13 mouse cellular contexts compared by ENCODE assay signal in genomic region chr12:90643891-90644290, GRCm38 (mm10).
DNase-seq lines count a peak whose midpoint lies in the region; ATAC-seq and TF ChIP-seq lines count a peak whose summit lies in the region.
"Had no signal": no experiment of that assay in that cellular context is flagged by ENCODE, and none has a peak within 500 bp of the region (broad histone marks: within the 10 kb centered on the region; RNA-seq: fewer than 3 reads in every experiment).

No protein-coding gene starts in this region.

- no peak overlapping the region for H3K9ac ChIP-seq in kidney, embryonic 14.5 days (ENCODE audit: low read depth, low read length)
- no peak overlapping the region for H3K9ac ChIP-seq in intestine, embryonic 16.5 days (ENCODE audit: low read depth, low read length)
- H3K9ac ChIP-seq in forebrain, postnatal 0 days, result no peak overlapping the region
- H3K9ac ChIP-seq: heart, embryonic 13.5 days; hindbrain, embryonic 14.5 days; midbrain, embryonic 15.5 days had no signal

- peak; percentile 95 for ATAC-seq in kidney, embryonic 14.5 days (ENCODE audit: low FRiP score, low TSS enrichment)
- peak; percentile 44; the same call in 1 of the 2 replicates for ATAC-seq in intestine, embryonic 16.5 days
- ATAC-seq in forebrain, postnatal 0 days, result no peak
- ATAC-seq: midbrain, embryonic 15.5 days; Patski had no signal

- no peak for DNase-seq in kidney, adult 2 months
- peak; percentile 50 for DNase-seq in Muller cell, postnatal 12 days (ENCODE audit: inconsistent ontology term)
- peak; percentile 46 for DNase-seq in embryo, embryonic 11 days
- no peak for DNase-seq in thymus, postnatal 14 days
- no peak for DNase-seq in heart, postnatal 36 days
- no peak for DNase-seq in forebrain, postnatal 0 days
- DNase-seq: cerebellum, adult 8-10 months had no signal

- no peaks in the 10 kb centered on the region for H3K4me1 ChIP-seq in kidney, embryonic 14.5 days (ENCODE audit: control insufficient read depth, insufficient read depth, low read length)
- no peaks in the 10 kb centered on the region for H3K4me1 ChIP-seq in kidney, adult 2 months (ENCODE audit: control insufficient read depth, insufficient read depth, low read length)
- H3K4me1 ChIP-seq in intestine, embryonic 16.5 days (ENCODE audit: control insufficient read depth, insufficient read depth, low read length), result no peaks in the 10 kb centered on the region
- no peaks in the 10 kb centered on the region for H3K4me1 ChIP-seq in forebrain, postnatal 0 days (ENCODE audit: insufficient read depth)
- H3K4me1 ChIP-seq: midbrain, embryonic 15.5 days had no signal

- no peaks in the 10 kb centered on the region for H3K9me3 ChIP-seq in kidney, embryonic 14.5 days (ENCODE audit: control insufficient read depth, low read length)
- H3K9me3 ChIP-seq in intestine, embryonic 16.5 days (ENCODE audit: control insufficient read depth, low read length), result no peaks in the 10 kb centered on the region
- H3K9me3 ChIP-seq in forebrain, postnatal 0 days (ENCODE audit: low read length), result no peaks in the 10 kb centered on the region
- H3K9me3 ChIP-seq: heart, embryonic 13.5 days; midbrain, embryonic 15.5 days had no signal

- intact Hi-C loops in heart, postnatal 36 days (cut with DNase I), result no loop called here

- H3K4me3 ChIP-seq in kidney, embryonic 14.5 days (ENCODE audit: low read length), result no peak overlapping the region
- H3K4me3 ChIP-seq in kidney, adult 2 months (ENCODE audit: insufficient read depth, low read depth, low read length), result no peak overlapping the region
- H3K4me3 ChIP-seq in intestine, embryonic 16.5 days (ENCODE audit: low read length), result no peak overlapping the region
- H3K4me3 ChIP-seq in forebrain, postnatal 0 days (ENCODE audit: low read depth, low read length), result no peak overlapping the region
- H3K4me3 ChIP-seq: heart, embryonic 13.5 days; midbrain, embryonic 15.5 days had no signal

- no peak for TF ChIP-seq POLR2A in kidney, adult 2 months (IDR thresholded peaks at IDR 0.05; ENCODE audit: low read depth, low read length)

- no peak overlapping the region for H3K27ac ChIP-seq in kidney, embryonic 14.5 days (ENCODE audit: low read depth, low read length)
- H3K27ac ChIP-seq in kidney, adult 2 months (ENCODE audit: insufficient read depth, low read depth, low read length), result no peak overlapping the region
- no peak overlapping the region for H3K27ac ChIP-seq in intestine, embryonic 16.5 days (ENCODE audit: low read length)
- no peak overlapping the region for H3K27ac ChIP-seq in forebrain, postnatal 0 days (ENCODE audit: low read depth, low read length)
- H3K27ac ChIP-seq: heart, embryonic 13.5 days; hindbrain, embryonic 14.5 days; midbrain, embryonic 15.5 days had no signal

- H3K27me3 ChIP-seq in kidney, embryonic 14.5 days (ENCODE audit: control insufficient read depth, insufficient read depth, low read length), result no peaks in the 10 kb centered on the region
- no peaks in the 10 kb centered on the region for H3K27me3 ChIP-seq in kidney, adult 2 months (replicated peaks; ENCODE audit: control insufficient read depth, insufficient read depth, low read length)
- H3K27me3 ChIP-seq in intestine, embryonic 16.5 days (replicated peaks; ENCODE audit: control insufficient read depth, insufficient read depth, low read length), result no peaks in the 10 kb centered on the region
- no peaks in the 10 kb centered on the region for H3K27me3 ChIP-seq in forebrain, postnatal 0 days (ENCODE audit: insufficient read depth, low read length)
- H3K27me3 ChIP-seq: heart, embryonic 13.5 days; midbrain, embryonic 15.5 days; Patski had no signal

- 0% methylated on average over 1 of the region's 1 CpGs for WGBS in kidney, embryonic 14.5 days
- 12% methylated on average over 1 of the region's 1 CpGs for WGBS in kidney, adult 2 months
- WGBS in intestine, embryonic 16.5 days, result 29% methylated on average over 1 of the region's 1 CpGs
- WGBS in forebrain, postnatal 0 days, result 40% methylated on average over 1 of the region's 1 CpGs

- H3K36me3 ChIP-seq in kidney, embryonic 14.5 days (ENCODE audit: control insufficient read depth, insufficient read depth, low read length), result no peaks in the 10 kb centered on the region
- no peaks in the 10 kb centered on the region for H3K36me3 ChIP-seq in kidney, adult 2 months (ENCODE audit: control insufficient read depth, insufficient read depth, low read length)
- no peaks in the 10 kb centered on the region for H3K36me3 ChIP-seq in intestine, embryonic 16.5 days (ENCODE audit: control insufficient read depth, insufficient read depth, low read length)
- no peaks in the 10 kb centered on the region for H3K36me3 ChIP-seq in forebrain, postnatal 0 days (ENCODE audit: insufficient read depth)
- H3K36me3 ChIP-seq: heart, embryonic 13.5 days; midbrain, embryonic 15.5 days had no signal

- H3K4me2 ChIP-seq in kidney, embryonic 14.5 days (replicated peaks; ENCODE audit: low read depth, low read length), result no peak overlapping the region
- no peak overlapping the region for H3K4me2 ChIP-seq in intestine, embryonic 16.5 days (ENCODE audit: low read depth, low read length)
- H3K4me2 ChIP-seq in forebrain, postnatal 0 days (ENCODE audit: low read depth), result no peak overlapping the region
- H3K4me2 ChIP-seq: heart, embryonic 13.5 days; hindbrain, embryonic 14.5 days; midbrain, embryonic 15.5 days had no signal

- TF ChIP-seq CTCF in kidney, adult 2 months (conservative IDR thresholded peaks at IDR 0.05; ENCODE audit: insufficient read depth, insufficient read length, low read depth, low read length), result no peak
- no peak for TF ChIP-seq CTCF in forebrain, postnatal 0 days (IDR thresholded peaks at IDR 0.05; ENCODE audit: low read depth)

Comparison
In these comparisons a context has a peak if more than half of its experiments do, and no peak if none do; other contexts are left out.
1. DNase-seq: peak in Muller cell, postnatal 12 days (single experiment) and embryo, embryonic 11 days (single experiment); none in kidney, adult 2 months (single experiment), thymus, postnatal 14 days (single experiment), heart, postnatal 36 days (0 of 2) and forebrain, postnatal 0 days (single experiment).